Mouse (Mus musculus) telencephalon, adult 2 months (tissue): ENCODE results near the gene Nell2.

Experiments used
- DNase-seq: peaks from one replicate; pipeline ENCODE4 v3.0.0-alpha.2; 2011; ENCODE audit warnings: low read depth, low spot score

Gene Nell2

GRCm38 (mm10) chr15:95354806-95355205, 173.6 kb downstream of the Nell2 start:
- DNase-seq, result no peak

- no peak for DNase-seq
Observed at GRCm38 (mm10) chr15:95334323-95335296, 193.7 kb downstream of the Nell2 start.

GRCm38 (mm10) chr15:95333229-95333628, 195.1 kb downstream of the Nell2 start:
- DNase-seq, result no peak

- DNase-seq, result no peak
Observed at GRCm38 (mm10) chr15:95330926-95331325, 197.4 kb downstream of the Nell2 start.

- DNase-seq, result no peak
Observed at GRCm38 (mm10) chr15:95322744-95323143, 205.6 kb downstream of the Nell2 start.

- DNase-seq, result no peak
Observed at GRCm38 (mm10) chr15:95316626-95317025, 211.7 kb downstream of the Nell2 start.

GRCm38 (mm10) chr15:95314808-95315145, 213.6 kb downstream of the Nell2 start:
- no peak for DNase-seq

GRCm38 (mm10) chr15:95314121-95314807, 214.1 kb downstream of the Nell2 start:
- DNase-seq, result no peak

- no peak for DNase-seq
Observed at GRCm38 (mm10) chr15:95313286-95313685, 215.1 kb downstream of the Nell2 start.

GRCm38 (mm10) chr15:95304102-95304501, 224.3 kb downstream of the Nell2 start:
- DNase-seq, result no peak

- no peak for DNase-seq
Observed at GRCm38 (mm10) chr15:95296561-95296960, 231.8 kb downstream of the Nell2 start.

- no peak for DNase-seq
Observed at GRCm38 (mm10) chr15:95289047-95289446, 239.3 kb downstream of the Nell2 start.

- peak; percentile 50 for DNase-seq
Observed at GRCm38 (mm10) chr15:95285199-95285598, 243.2 kb downstream of the Nell2 start.

- peak; percentile 46 for DNase-seq
Observed at GRCm38 (mm10) chr15:95280986-95281385, 247.4 kb downstream of the Nell2 start.

- no peak for DNase-seq
Observed at GRCm38 (mm10) chr15:95278001-95278400, 250.4 kb downstream of the Nell2 start.

GRCm38 (mm10) chr15:95276556-95276955, 251.8 kb downstream of the Nell2 start:
- no peak for DNase-seq

- no peak for DNase-seq
Observed at GRCm38 (mm10) chr15:95275553-95275952, 252.8 kb downstream of the Nell2 start.

GRCm38 (mm10) chr15:95273236-95273635, 255.1 kb downstream of the Nell2 start:
- no peak for DNase-seq

- no peak for DNase-seq
Observed at GRCm38 (mm10) chr15:95272167-95272566, 256.2 kb downstream of the Nell2 start.

- DNase-seq, result no peak
Observed at GRCm38 (mm10) chr15:95259671-95260450, 268.5 kb downstream of the Nell2 start.

- no peak for DNase-seq
Observed at GRCm38 (mm10) chr15:95257131-95257530, 271.2 kb downstream of the Nell2 start.

GRCm38 (mm10) chr15:95245516-95245915, 282.8 kb downstream of the Nell2 start:
- DNase-seq, result no peak
